Mouse (Mus musculus): ENCODE data around the gene Ctsf.

GRCm38 (mm10) chr19:4838526-4839140, 16.3 kb upstream of the Ctsf start:
- TF ChIP-seq CTCF (IDR thresholded peaks at IDR 0.05; ENCODE audit: extremely low read depth, insufficient read length, insufficient replicate concordance, low read depth, low read length): no peak
- no peak for TF ChIP-seq POLR2A (IDR thresholded peaks at IDR 0.05; ENCODE audit: low read depth, low read length)
